Mouse (Mus musculus): Measurements from ENCODE around the gene Mark2.

DNA sequence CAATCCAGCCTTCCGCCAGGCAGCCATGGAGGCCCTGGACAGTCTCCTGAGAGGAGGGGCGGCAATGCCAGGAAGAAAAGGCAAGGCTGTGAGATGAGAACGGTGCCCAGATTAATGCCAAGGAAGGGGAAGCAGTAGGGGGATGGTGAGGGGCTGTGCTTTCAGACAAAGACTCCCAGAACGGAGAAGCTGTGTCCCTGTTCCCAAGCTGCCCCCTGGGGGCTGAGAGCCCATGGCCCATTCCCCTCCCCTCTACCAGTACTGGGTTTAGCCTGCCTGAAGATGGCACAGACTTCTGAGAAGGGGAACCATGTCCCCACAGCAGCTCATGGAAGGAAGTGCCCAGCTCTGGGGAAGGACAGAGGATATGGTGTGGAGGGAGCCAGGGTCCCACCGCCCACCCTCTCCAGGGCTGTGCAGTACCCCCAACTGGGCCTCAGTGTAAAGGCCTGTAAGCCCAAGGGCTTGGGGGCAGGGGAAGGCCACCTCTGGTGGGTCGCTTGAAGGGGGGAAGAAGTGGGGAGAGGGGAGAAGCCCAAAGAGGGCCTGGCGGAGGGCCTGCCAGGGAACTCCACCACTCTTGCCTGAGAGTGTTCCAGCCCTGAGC lies 65.5 kb downstream of the Mark2 start:
- TF ChIP-seq POLR2A (IDR thresholded peaks at IDR 0.05; ENCODE audit: borderline replicate concordance, control insufficient read depth, low read depth, low read length): no peak
- no peak for TF ChIP-seq CTCF (IDR thresholded peaks at IDR 0.05; ENCODE audit: control insufficient read depth, insufficient read depth, low read length)
